Mouse (Mus musculus) MEL (cell line): Measurements from ENCODE around the gene Tomm40. TPM values are rescaled to one million over a fixed set of nuclear protein-coding genes. Genes with fewer than 3 reads are reported as not detected.

ENCODE experiments used
- DNase-seq: peaks from one replicate; pipeline ENCODE4 v3.0.0; 2011; ENCODE audit warnings: low read depth, low spot score
- H3K27ac ChIP-seq: 2 replicates; pipeline ENCODE4 v1.5.1; 2012; ENCODE audit warnings: low read depth, mild to moderate bottlenecking, control low read depth, low read length, moderate library complexity; ENCODE audit not compliant: control insufficient read depth
- H3K27me3 ChIP-seq, 2 experiments: fragments of 150-350 bp in 1 of 2; sonication (generic) in 1 of 2; 2 replicates each; pipeline ENCODE4 v1.6.1; 2012; ENCODE audit warnings: low read length in 2 of 2, mild to moderate bottlenecking in 2 of 2, improper control_type of control experiment in 1 of 2, moderate library complexity in 1 of 2; ENCODE audit not compliant: insufficient read depth in 2 of 2, control insufficient read depth in 1 of 2
- H3K36me3 ChIP-seq, 2 experiments: 2 replicates each; pipeline ENCODE4 v1.6.1; 2012 to 2014; ENCODE audit warnings: low read length in 2 of 2, improper control_type of control experiment in 1 of 2, inconsistent platforms in 1 of 2, mild to moderate bottlenecking in 1 of 2; ENCODE audit not compliant: insufficient read depth in 2 of 2, control insufficient read depth in 1 of 2
- H3K4me1 ChIP-seq, 2 experiments: fragments of 150-350 bp in 1 of 2; sonication (generic) in 1 of 2; 2 replicates each; pipeline ENCODE4 v1.6.1; 2012; ENCODE audit warnings: low read length in 2 of 2, improper control_type of control experiment in 1 of 2, mild to moderate bottlenecking in 1 of 2; ENCODE audit not compliant: insufficient read depth in 2 of 2, control insufficient read depth in 1 of 2
- H3K4me3 ChIP-seq, 2 experiments: fragments of 150-350 bp in 1 of 2; sonication (generic) in 1 of 2; 2 replicates each; pipeline ENCODE4 v1.5.1; 2012; ENCODE audit warnings: low read depth in 2 of 2, low read length in 2 of 2, mild to moderate bottlenecking in 2 of 2, moderate library complexity in 2 of 2, control low read depth in 1 of 2, improper control_type of control experiment in 1 of 2; ENCODE audit not compliant: control insufficient read depth in 1 of 2, insufficient read depth in 1 of 2
- H3K79me2 ChIP-seq: 2 replicates; pipeline ENCODE4 v1.6.1; 2012; ENCODE audit warnings: mild to moderate bottlenecking, low read length, moderate library complexity; ENCODE audit not compliant: control insufficient read depth, poor library complexity, insufficient read depth
- H3K9ac ChIP-seq: 2 replicates; pipeline ENCODE4 v1.6.1; 2012; ENCODE audit warnings: low read depth, mild to moderate bottlenecking, control low read depth, low read length, moderate library complexity; ENCODE audit not compliant: control insufficient read depth, poor library complexity, severe bottlenecking
- H3K9me3 ChIP-seq: fragments of 150-350 bp; sonication (generic); replicated peaks from 2 replicates; pipeline ENCODE4 v1.6.1; 2012; ENCODE audit warnings: mild to moderate bottlenecking, low read length, improper control_type of control experiment, moderate library complexity; ENCODE audit not compliant: insufficient read depth
- CHD1 ChIP-seq: IDR thresholded peaks from 2 replicates; pipeline ENCODE4 v1.6.1; 2012; ENCODE audit warnings: low read depth, mild to moderate bottlenecking, inconsistent platforms, low read length, improper control_type of control experiment
- CHD2 ChIP-seq: IDR thresholded peaks from 2 replicates; pipeline ENCODE4 v1.6.1; 2011; ENCODE audit warnings: low read length, improper control_type of control experiment
- CTCF ChIP-seq, 3 experiments: IDR thresholded peaks in 2 of 3; conservative IDR thresholded peaks in 1 of 3; 2 replicates each; pipeline ENCODE4 v1.5.1; 2011 to 2012; ENCODE audit warnings: low read length in 3 of 3, low read depth in 2 of 3, mild to moderate bottlenecking in 2 of 3, improper control_type of control experiment in 1 of 3, inconsistent platforms in 1 of 3, mixed read lengths in 1 of 3, moderate library complexity in 1 of 3; ENCODE audit not compliant: control insufficient read depth in 1 of 3, insufficient read depth in 1 of 3, poor library complexity in 1 of 3, severe bottlenecking in 1 of 3
- E2F4 ChIP-seq: IDR thresholded peaks from 2 replicates; pipeline ENCODE4 v1.6.1; 2011; ENCODE audit warnings: low read depth, low read length, improper control_type of control experiment, borderline replicate concordance
- ELF1 ChIP-seq: IDR thresholded peaks from 2 replicates; pipeline ENCODE4 v1.6.1; 2014; ENCODE audit warnings: low read depth, mild to moderate bottlenecking, inconsistent platforms, low read length, improper control_type of control experiment, moderate library complexity
- ETS1 ChIP-seq: IDR thresholded peaks from 2 replicates; pipeline ENCODE4 v1.6.1; 2012; ENCODE audit warnings: low read depth, mild to moderate bottlenecking, inconsistent platforms, low read length, improper control_type of control experiment, moderate library complexity
- GABPA ChIP-seq: IDR thresholded peaks from 2 replicates; pipeline ENCODE4 v1.6.1; 2012; ENCODE audit warnings: low read depth, mild to moderate bottlenecking, inconsistent platforms, low read length, improper control_type of control experiment, moderate library complexity
- GATA1 ChIP-seq: IDR thresholded peaks from 2 replicates; pipeline ENCODE4 v1.6.1; 2011; ENCODE audit warnings: low read depth, low read length, improper control_type of control experiment
- HCFC1 ChIP-seq: IDR thresholded peaks from 2 replicates; pipeline ENCODE4 v1.6.1; 2012; ENCODE audit warnings: low read depth, mild to moderate bottlenecking, inconsistent platforms, low read length, improper control_type of control experiment, moderate library complexity
- JUND ChIP-seq: IDR thresholded peaks from 2 replicates; pipeline ENCODE4 v1.6.1; 2011; ENCODE audit warnings: low read depth, mild to moderate bottlenecking, improper control_type of control experiment, low read length
- MAFK ChIP-seq: IDR thresholded peaks from 2 replicates; pipeline ENCODE4 v1.6.1; 2011; ENCODE audit warnings: low read depth, mild to moderate bottlenecking, low read length, improper control_type of control experiment, borderline replicate concordance
- MAZ ChIP-seq: IDR thresholded peaks from 2 replicates; pipeline ENCODE4 v1.6.1; 2012; ENCODE audit warnings: low read depth, mild to moderate bottlenecking, inconsistent platforms, low read length, improper control_type of control experiment
- NELFE ChIP-seq: IDR thresholded peaks from 2 replicates; pipeline ENCODE4 v1.6.1; 2011; ENCODE audit warnings: low read depth, low read length, improper control_type of control experiment
- NRF1 ChIP-seq: IDR thresholded peaks from 2 replicates; pipeline ENCODE4 v1.6.1; 2014; ENCODE audit warnings: low read depth, mild to moderate bottlenecking, inconsistent platforms, low read length, improper control_type of control experiment, moderate library complexity; ENCODE audit not compliant: poor library complexity, insufficient read depth, severe bottlenecking
- POLR2A ChIP-seq, 2 experiments: IDR thresholded peaks; 2 replicates each; pipeline ENCODE4 v1.6.1; 2011 to 2012; ENCODE audit warnings: low read length in 2 of 2, mild to moderate bottlenecking in 2 of 2, control low read depth in 1 of 2, improper control_type of control experiment in 1 of 2, low read depth in 1 of 2, moderate library complexity in 1 of 2; ENCODE audit not compliant: control insufficient read depth in 1 of 2, insufficient read depth in 1 of 2, poor library complexity in 1 of 2
- POLR2AphosphoS5 ChIP-seq: IDR thresholded peaks from 2 replicates; pipeline ENCODE4 v1.6.1; 2012; ENCODE audit warnings: low read depth, borderline replicate concordance, mild to moderate bottlenecking, inconsistent platforms, low read length, moderate library complexity, mixed read lengths
- RAD21 ChIP-seq: IDR thresholded peaks from 2 replicates; pipeline ENCODE4 v1.6.1; 2011; ENCODE audit warnings: mild to moderate bottlenecking, low read depth, low read length, improper control_type of control experiment
- SMC3 ChIP-seq: IDR thresholded peaks from 2 replicates; pipeline ENCODE4 v1.6.1; 2011; ENCODE audit warnings: low read depth, low read length, improper control_type of control experiment
- TBP ChIP-seq: IDR thresholded peaks from 2 replicates; pipeline ENCODE4 v1.8.0; 2011; ENCODE audit warnings: low read depth, low read length, improper control_type of control experiment
- TCF12 ChIP-seq: IDR thresholded peaks from 2 replicates; pipeline ENCODE4 v1.6.1; 2014; ENCODE audit warnings: low read depth, mild to moderate bottlenecking, inconsistent platforms, low read length, improper control_type of control experiment, moderate library complexity
- UBTF ChIP-seq: IDR thresholded peaks from 2 replicates; pipeline ENCODE4 v1.6.1; 2012; ENCODE audit warnings: low read depth, mild to moderate bottlenecking, inconsistent platforms, low read length, improper control_type of control experiment, moderate library complexity, borderline replicate concordance; ENCODE audit not compliant: insufficient read depth
- USF1 ChIP-seq: IDR thresholded peaks from 2 replicates; pipeline ENCODE4 v1.6.1; 2014; ENCODE audit warnings: low read depth, mild to moderate bottlenecking, inconsistent platforms, low read length, improper control_type of control experiment, moderate library complexity
- USF2 ChIP-seq, 2 experiments: IDR thresholded peaks; 2 replicates each; pipeline ENCODE4 v1.6.1; 2011 to 2012; ENCODE audit warnings: improper control_type of control experiment in 2 of 2, low read length in 2 of 2, borderline replicate concordance in 1 of 2, inconsistent platforms in 1 of 2, low read depth in 1 of 2, mild to moderate bottlenecking in 1 of 2; ENCODE audit not compliant: insufficient read depth in 1 of 2
- ZC3H11A ChIP-seq: IDR thresholded peaks from 2 replicates; pipeline ENCODE4 v1.6.1; 2012; ENCODE audit warnings: low read depth, mild to moderate bottlenecking, inconsistent platforms, low read length, improper control_type of control experiment
- ZKSCAN1 ChIP-seq: IDR thresholded peaks from 2 replicates; pipeline ENCODE4 v1.6.1; 2012; ENCODE audit warnings: low read depth, mild to moderate bottlenecking, inconsistent platforms, low read length, improper control_type of control experiment, moderate library complexity
- ZMIZ1 ChIP-seq: IDR thresholded peaks from 2 replicates; pipeline ENCODE4 v1.6.1; 2012; ENCODE audit warnings: low read depth, mild to moderate bottlenecking, inconsistent platforms, low read length, improper control_type of control experiment, moderate library complexity
- polyA plus RNA-seq, 2 experiments: library from polyadenylated mRNA; stranded (reverse) in 1 of 2; unstranded in 1 of 2; fragments of >175 nt in 1 of 2; fragments of >200 nt in 1 of 2; gene quantifications; 2 replicates each; pipeline versions ENCODE4 v1.2.1 to v1.2.4; 2012; ENCODE audit warnings: low replicate concordance in 2 of 2, low read depth in 1 of 2; ENCODE audit not compliant: insufficient read length in 2 of 2, insufficient read depth in 1 of 2, missing spikeins in 1 of 2
- total RNA-seq: library from RNA; depleted of rRNA; stranded (reverse); fragments of 300-350 nt; gene quantifications from 2 replicates; pipeline ENCODE4 v1.2.3, GENCODE M21; 2012

Tomm40 gene
- total and polyA plus RNA-seq, 3 experiments = 294 to 403 TPM; not detected in 1

GRCm38 (mm10) chr7:19750217-19751069 is 35.2 kb upstream of the Tomm40 start, which contains the start of gene Nectin2:
Gene Nectin2, minus strand, starts transcription at chr7:19750483.
- H3K27ac ChIP-seq = no peak within 1 kb of the TSS

GRCm38 (mm10) chr7:19749389-19750216 is 34.4 kb upstream of the Tomm40 start:
- Histone ChIP-seq H3K27me3 (no peaks in the 10 kb centered on the region), H3K79me2 (no peaks in the 10 kb centered on the region), H3K36me3 (peaks cover 0 to 23% of the 10 kb centered on the region in 2 experiments; a peak in 2 of 4 replicates), H3K4me3 (peak overlapping the region; percentile 56 to 61), H3K27ac (no peak overlapping the region), H3K9ac (peak overlapping the region; percentile 66), H3K9me3 (no peaks in the 10 kb centered on the region), H3K4me1 (peaks cover 17 to 38% of the 10 kb centered on the region in 2 experiments)
- peak; percentile 98 for DNase-seq
- no peak for TF ChIP-seq POLR2A (IDR thresholded peaks at IDR 0.05; ENCODE audit: control insufficient read depth in 1 of 2, insufficient read depth in 1 of 2, low read depth in 1 of 2, low read length in 2 of 2, poor library complexity in 1 of 2)
- peak; percentile 80 for TF ChIP-seq ELF1
- peak; percentile 57 to 94 (median 93) for TF ChIP-seq CTCF (IDR thresholded peaks at IDR 0.05 in 2 of 3, conservative IDR thresholded peaks at IDR 0.05 in 1 of 3; ENCODE audit: control insufficient read depth in 1 of 3, insufficient read depth in 1 of 3, low read depth in 2 of 3, low read length in 3 of 3, poor library complexity in 1 of 3, severe bottlenecking in 1 of 3)
- 0 out of 2 replicates have a peak, but pooled peaks have one; percentile 23 for TF ChIP-seq NRF1
- no peak for TF ChIP-seq GATA1
- no peak for TF ChIP-seq CHD1
- no peak for TF ChIP-seq ZKSCAN1
- TF ChIP-seq POLR2AphosphoS5 = no peak
- TF ChIP-seq E2F4 = no peak
- no peak; the same call in 1 of the 2 replicates for TF ChIP-seq MAZ
- peak; percentile 66 for TF ChIP-seq HCFC1
- no peak for TF ChIP-seq CHD2
- peak; percentile 69 for TF ChIP-seq TBP
- no peak for TF ChIP-seq TCF12
- TF ChIP-seq ZC3H11A = peak; percentile 17; the same call in 1 of the 2 replicates
- TF ChIP-seq NELFE = no peak
- TF ChIP-seq USF2 (IDR thresholded peaks at IDR 0.05; ENCODE audit: borderline replicate concordance in 1 of 2, insufficient read depth in 1 of 2, low read depth in 1 of 2, low read length in 2 of 2) = no peak
- no peak for TF ChIP-seq JUND
- TF ChIP-seq ZMIZ1 = no peak
- peak; percentile 50 for TF ChIP-seq RAD21
- no peak for TF ChIP-seq GABPA

More at GRCm38 (mm10) chr7:19750217-19751069, 35.2 kb upstream of the Tomm40 start, which contains the start of gene Nectin2:
- Histone ChIP-seq H3K9ac (peak within 1 kb of the TSS; percentile 66), H3K9me3 (no peaks in the 10 kb centered on the region), H3K4me3 (peak within 1 kb of the TSS; percentile 56 to 61), H3K79me2 (no peaks in the 10 kb centered on the region), H3K36me3 (peaks cover 0 to 23% of the 10 kb centered on the region in 2 experiments; a peak in 2 of 4 replicates)
- DNase-seq = peak; percentile 90
- TF ChIP-seq USF1 (no peak), TBP (no peak), MAZ (peak; percentile 93), CTCF (IDR thresholded peaks at IDR 0.05 in 2 of 3, conservative IDR thresholded peaks at IDR 0.05 in 1 of 3; ENCODE audit: control insufficient read depth in 1 of 3, insufficient read depth in 1 of 3, low read depth in 2 of 3, low read length in 3 of 3, poor library complexity in 1 of 3, severe bottlenecking in 1 of 3) (peak; percentile 68 to 91 (median 88)), CHD2 (no peak), SMC3 (peak; percentile 62), ELF1 (peak; percentile 41; the same call in 1 of the 2 replicates), UBTF (0 out of 2 replicates have a peak, but pooled peaks have one; percentile 36), HCFC1 (no peak), ZC3H11A (peak; percentile 43; the same call in 1 of the 2 replicates), MAFK (no peak), ETS1 (0 out of 2 replicates have a peak, but pooled peaks have one; percentile 2), USF2 (IDR thresholded peaks at IDR 0.05; ENCODE audit: borderline replicate concordance in 1 of 2, insufficient read depth in 1 of 2, low read depth in 1 of 2, low read length in 2 of 2) (no peak), RAD21 (peak; percentile 70)
- TF ChIP-seq, all 39 proteins: peak for 8
- H3K27me3 ChIP-seq = no peaks in the 10 kb centered on the region
- H3K4me1 ChIP-seq = peaks cover 17 to 38% of the 10 kb centered on the region in 2 experiments
